Mouse (Mus musculus) gastrocnemius, postnatal 14 days (tissue): Measurements from ENCODE around the gene Smpd1. TPM values are rescaled to one million over a fixed set of nuclear protein-coding genes. Genes with fewer than 3 reads are reported as not detected.

ENCODE experiments used
- DNase-seq: peaks from one replicate; pipeline ENCODE4 v3.0.0; 2021; ENCODE audit warnings: mixed read lengths
- intact Hi-C: fragments of 180-260 bp; cut with DNase I; formaldehyde crosslinking; loops from one replicate; pipeline ENCODE4 v1.15.1; 2025; ENCODE audit warnings: low total_unique reads
- total RNA-seq, 2 experiments: library from RNA; stranded (reverse); gene quantifications; 2 replicates each; pipeline ENCODE4 v1.2.3; 2021

The Smpd1 gene
- total RNA-seq, 2 experiments from 2014 or later: 43.7 to 44.1 TPM

DNA sequence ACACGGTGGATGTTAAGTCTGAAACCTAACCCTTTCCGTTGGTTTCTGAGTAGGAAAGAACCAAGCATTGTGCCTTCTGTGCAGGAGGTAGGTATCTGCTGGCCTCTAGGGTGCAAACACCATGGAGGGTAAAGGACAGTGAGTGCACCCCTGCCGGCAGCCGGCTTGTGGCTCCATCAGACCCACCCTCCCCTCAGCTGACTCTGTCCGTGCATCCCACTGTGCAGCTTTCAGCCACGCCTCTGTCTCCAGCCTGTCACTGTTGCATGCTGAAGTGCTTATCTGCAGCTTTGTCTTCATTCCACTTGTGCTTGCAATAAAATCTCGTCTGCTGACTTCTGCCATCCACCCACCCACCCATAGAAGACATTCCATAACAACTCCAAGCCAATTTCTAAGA, 35.9 kb downstream of the Smpd1 start:
- intact Hi-C loops: no loop called here

DNA sequence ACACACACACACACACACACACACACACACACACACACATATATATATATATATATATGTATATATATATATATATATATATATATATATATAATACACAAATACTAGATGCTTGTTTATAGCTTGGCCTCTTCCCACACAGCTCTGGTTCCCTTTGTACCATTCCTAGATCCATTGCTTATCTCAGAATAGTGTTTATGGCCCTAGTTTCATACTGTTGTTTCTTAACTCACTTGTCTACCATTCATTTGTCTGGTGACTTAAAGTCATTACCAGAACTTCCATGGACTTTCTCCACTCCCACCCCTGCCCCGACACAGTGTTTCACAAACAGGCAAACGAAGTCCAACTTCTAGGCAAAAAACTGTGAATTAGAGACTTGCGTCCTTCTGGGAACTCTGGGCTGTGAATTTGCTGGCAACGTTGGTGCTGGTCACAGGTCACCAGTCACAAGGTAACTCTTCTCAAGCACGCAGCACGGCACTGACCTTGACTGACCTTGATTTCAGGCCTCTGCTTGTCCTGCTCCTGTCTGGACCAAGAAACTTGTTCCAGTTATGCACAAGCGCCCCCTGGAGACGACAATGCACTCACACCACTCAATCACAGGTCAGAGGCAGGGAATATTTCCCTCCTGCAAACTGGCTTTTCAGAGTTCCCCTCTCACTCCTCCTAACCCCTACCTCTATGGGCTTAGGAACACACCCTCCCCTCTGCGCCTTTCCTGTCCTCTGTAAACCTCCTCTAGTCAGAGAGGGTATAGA, 48.9 kb downstream of the Smpd1 start:
- intact Hi-C loops: no loop called here

More for the DNA sequence above, 35.9 kb downstream of the Smpd1 start:
- no peak for DNase-seq

More for the DNA sequence above, 48.9 kb downstream of the Smpd1 start:
- DNase-seq: peak; percentile 54

Other genes with a start within 250 kb of the Smpd1 start
- gene Olfr689, start 243.2 kb upstream of the Smpd1 start, total RNA-seq: not detected
- not detected for gene Olfr690, start 220.3 kb upstream of the Smpd1 start, total RNA-seq
- gene Olfr691, start 212.1 kb upstream of the Smpd1 start, total RNA-seq: not detected
- not detected for gene Olfr692, start 186.1 kb upstream of the Smpd1 start, total RNA-seq
- gene Gm5901, start 179.3 kb upstream of the Smpd1 start, total RNA-seq: not detected
- 10 to 100 TPM in 1 of 2 experiments, 1 to 10 TPM in 1; 9.6 to 12.2 TPM for gene Fam160a2, start 154.3 kb upstream of the Smpd1 start, total RNA-seq
- not detected for gene Cnga4, start 149.8 kb upstream of the Smpd1 start, total RNA-seq
- gene Cckbr, start 128.6 kb upstream of the Smpd1 start, total RNA-seq: not detected
- gene Cavin3, start 72.1 kb upstream of the Smpd1 start, total RNA-seq: 10 to 100 TPM; 27.7 to 33.5 TPM
- gene Apbb1, start 27.3 kb downstream of the Smpd1 start, total RNA-seq: 10 to 100 TPM in 1 of 2 experiments, 1 to 10 TPM in 1; 8.9 to 10.1 TPM
- gene Hpx, start 45.8 kb downstream of the Smpd1 start, total RNA-seq: not detected
- gene Trim3, start 79.2 kb downstream of the Smpd1 start, total RNA-seq: 10 to 100 TPM; 14.3 to 16.4 TPM
- 10 to 100 TPM; 70.3 to 72.0 TPM for gene Timm10b, start 85.7 kb downstream of the Smpd1 start, total RNA-seq
- 10 to 100 TPM; 12.2 to 14.5 TPM for gene Arfip2, start 86.1 kb downstream of the Smpd1 start, total RNA-seq
- gene Gm45799, start 86.2 kb downstream of the Smpd1 start, total RNA-seq: 1 to 10 TPM; 1.1 to 2.4 TPM
- under 1 TPM; 0.55 to 0.57 TPM for gene Dnhd1, start 96.5 kb downstream of the Smpd1 start, total RNA-seq
- gene Ilk, start 182.2 kb downstream of the Smpd1 start, total RNA-seq: 10 to 100 TPM; 78.2 to 86.1 TPM
- 10 to 100 TPM in 1 of 2 experiments, 1 to 10 TPM in 1; 7.5 to 10.7 TPM for gene Rrp8, start 183.0 kb downstream of the Smpd1 start, total RNA-seq
- 10 to 100 TPM; 75.4 to 76.3 TPM for gene Taf10, start 190.0 kb downstream of the Smpd1 start, total RNA-seq
- gene Tpp1, start 197.9 kb downstream of the Smpd1 start, total RNA-seq: 10 to 100 TPM; 30.7 to 35.0 TPM
- gene Dchs1, start 233.3 kb downstream of the Smpd1 start, total RNA-seq: 10 to 100 TPM in 1 of 2 experiments, 1 to 10 TPM in 1; 9.2 to 14.2 TPM